Mouse (Mus musculus) hindbrain, embryonic 10.5 days (tissue): ENCODE data around the gene Odaph. TPM values are rescaled to one million over a fixed set of nuclear protein-coding genes. Genes with fewer than 3 reads are reported as not detected.
"Not testable (repeated sequence)": the region's sequence is repeated elsewhere in the genome, so short reads cannot be mapped to it uniquely, and the experiment has no call there.

ENCODE experiments used
- DNase-seq: peaks from one replicate; pipeline ENCODE4 v3.0.0-alpha.2; 2017; ENCODE audit warnings: low spot score
- H3K27ac ChIP-seq: fragments of 300-500 bp; sonication (generic); 2 replicates; pipeline ENCODE4 v1.5.1; 2016; ENCODE audit warnings: mild to moderate bottlenecking, moderate library complexity
- H3K27me3 ChIP-seq: fragments of 300-500 bp; sonication (generic); 2 replicates; pipeline ENCODE4 v1.6.1; 2016; ENCODE audit warnings: mild to moderate bottlenecking; ENCODE audit not compliant: poor library complexity, insufficient read depth, severe bottlenecking
- H3K36me3 ChIP-seq: fragments of 300-500 bp; sonication (generic); 2 replicates; pipeline ENCODE4 v1.6.1; 2016; ENCODE audit warnings: mild to moderate bottlenecking, moderate library complexity
- H3K4me1 ChIP-seq: fragments of 300-500 bp; sonication (generic); replicated peaks from 2 replicates; pipeline ENCODE4 v1.6.1; 2016; ENCODE audit warnings: mild to moderate bottlenecking
- H3K4me3 ChIP-seq: fragments of 300-500 bp; sonication (generic); 2 replicates; pipeline ENCODE4 v1.5.1; 2016; ENCODE audit warnings: mild to moderate bottlenecking, moderate library complexity
- H3K9me3 ChIP-seq: fragments of 300-500 bp; sonication (generic); 2 replicates; pipeline ENCODE4 v1.6.1; 2016; ENCODE audit warnings: mild to moderate bottlenecking, moderate library complexity
- WGBS: fragments of 180-500 bp; shearing (Covaris S2); methylation state at CpG from one replicate; pipeline ENCODE4 v1.1.7; 2016; 5-methylcytosine and 5-hydroxymethylcytosine counted together
- polyA plus RNA-seq: library from polyadenylated mRNA; unstranded; fragments of >200 nt; fragmentation: Nextera tagmentation; extraction: Ambion mirVana; gene quantifications from 2 replicates; pipeline ENCODE4 v1.2.1, GENCODE M21; 2016

The Odaph gene
- polyA plus RNA-seq, result not detected in 2 replicates

DNA sequence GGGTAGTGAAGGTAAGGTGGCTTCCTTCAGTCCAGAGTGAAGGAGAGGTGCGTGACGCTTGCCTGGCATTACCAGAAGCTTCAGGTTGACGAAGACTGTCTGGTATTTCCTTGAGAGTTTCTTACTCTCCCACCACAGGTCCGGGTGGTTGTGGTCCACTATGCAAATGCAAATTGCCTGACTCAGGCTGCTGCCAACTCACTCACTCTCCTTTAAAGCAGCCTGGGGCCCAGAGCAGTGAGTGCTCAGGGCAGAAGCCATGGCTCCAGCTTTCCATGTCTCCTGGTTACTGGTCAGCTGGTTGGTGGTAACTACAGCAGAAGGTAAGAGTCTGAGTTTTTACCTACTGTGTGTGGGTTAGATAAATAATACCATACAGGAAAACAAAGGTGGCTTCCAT, at the start of gene Odaph:
Gene Odaph (plus strand): TSS at position 240 of the 400 bp plus-strand sequence.
- Histone ChIP-seq H3K27ac (no peak within 1 kb of the TSS), H3K36me3 (no peaks in the 10 kb centered on the region), H3K9me3 (no peaks in the 10 kb centered on the region), H3K27me3 (no peaks in the 10 kb centered on the region), H3K4me3 (no peak within 1 kb of the TSS), H3K4me1 (no peaks in the 10 kb centered on the region)
- DNase-seq, result no peak
- 69% methylated on average over 4 of the region's 4 CpGs for WGBS

DNA sequence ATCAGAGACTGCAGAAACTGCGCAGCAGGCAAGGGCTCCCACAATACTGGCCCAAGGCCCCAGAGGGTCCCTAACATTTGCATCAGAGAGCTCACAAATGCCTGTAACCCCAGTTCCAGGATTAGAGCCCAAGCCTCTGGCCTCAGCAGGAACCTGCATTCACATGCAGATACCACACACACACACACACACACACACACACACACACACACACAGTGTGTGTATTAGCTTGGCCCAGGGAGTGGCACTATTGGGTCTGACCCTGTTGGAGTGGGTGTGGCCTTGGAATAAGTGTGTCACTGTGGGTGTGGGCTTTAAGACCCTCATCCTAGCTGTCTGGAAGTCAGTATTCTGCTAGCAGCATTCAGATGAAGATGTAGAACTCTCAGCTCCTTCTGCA, 41.7 kb upstream of the Odaph start:
- WGBS, result 62% methylated on average over 1 of the region's 1 CpGs
- peaks cover 45% of the 10 kb centered on the region for H3K36me3 ChIP-seq
- H3K4me3 ChIP-seq, H3K4me1 ChIP-seq, H3K9me3 ChIP-seq, H3K27ac ChIP-seq, DNase-seq, H3K27me3 ChIP-seq: not testable (repeated sequence)

DNA sequence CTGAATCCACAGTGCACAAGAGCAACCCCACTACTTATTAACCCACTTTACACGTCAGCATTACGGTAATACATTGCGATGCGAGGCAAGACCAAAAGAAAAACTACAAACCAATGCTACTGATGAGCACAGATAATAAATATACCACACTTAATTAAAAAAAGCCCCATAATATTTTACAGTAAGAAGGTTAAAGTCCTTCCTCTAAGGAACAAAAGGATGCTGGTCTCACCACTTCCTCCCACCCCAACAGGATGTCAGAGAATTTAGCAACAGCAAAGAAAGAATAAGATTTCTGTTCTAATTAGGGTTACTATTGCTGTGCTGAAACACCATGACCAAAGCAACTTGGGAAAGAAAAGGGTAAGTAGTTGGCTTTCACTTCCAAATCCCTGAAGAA, 40.3 kb upstream of the Odaph start:
- H3K27me3 ChIP-seq, result no peaks in the 10 kb centered on the region
- 97% methylated on average over 4 of the region's 4 CpGs for WGBS
- no peak overlapping the region for H3K27ac ChIP-seq
- H3K9me3 ChIP-seq, result no peaks in the 10 kb centered on the region
- no peak for DNase-seq
- H3K4me3 ChIP-seq, result no peak overlapping the region
- H3K4me1 ChIP-seq, result no peaks in the 10 kb centered on the region; the same call in 1 of the 2 replicates
- H3K36me3 ChIP-seq, result peaks cover 57% of the 10 kb centered on the region

DNA sequence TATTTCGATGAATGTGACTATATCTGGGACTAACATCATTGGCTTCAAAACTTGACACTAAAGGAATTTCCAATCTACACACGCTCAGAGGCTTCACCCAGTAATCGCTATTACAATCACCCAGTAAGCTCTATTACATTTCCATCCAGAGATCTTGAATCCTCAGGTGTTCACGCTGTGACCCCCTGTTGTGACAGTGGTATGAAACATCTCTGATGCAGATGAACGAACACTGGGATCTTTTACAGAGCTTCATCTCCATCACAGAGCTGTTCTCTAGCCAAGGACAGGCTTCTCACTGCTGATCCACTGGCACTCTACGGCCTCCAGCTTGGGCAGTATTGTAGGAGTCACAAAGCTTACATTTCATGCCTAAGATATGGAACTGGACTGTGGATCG, 37.8 kb upstream of the Odaph start:
- Histone ChIP-seq H3K4me1 (no peaks in the 10 kb centered on the region), H3K27me3 (no peaks in the 10 kb centered on the region), H3K36me3 (peaks cover 77% of the 10 kb centered on the region), H3K27ac (no peak overlapping the region), H3K4me3 (no peak overlapping the region), H3K9me3 (no peaks in the 10 kb centered on the region)
- WGBS, result 91% methylated on average over 7 of the region's 7 CpGs
- no peak for DNase-seq

DNA sequence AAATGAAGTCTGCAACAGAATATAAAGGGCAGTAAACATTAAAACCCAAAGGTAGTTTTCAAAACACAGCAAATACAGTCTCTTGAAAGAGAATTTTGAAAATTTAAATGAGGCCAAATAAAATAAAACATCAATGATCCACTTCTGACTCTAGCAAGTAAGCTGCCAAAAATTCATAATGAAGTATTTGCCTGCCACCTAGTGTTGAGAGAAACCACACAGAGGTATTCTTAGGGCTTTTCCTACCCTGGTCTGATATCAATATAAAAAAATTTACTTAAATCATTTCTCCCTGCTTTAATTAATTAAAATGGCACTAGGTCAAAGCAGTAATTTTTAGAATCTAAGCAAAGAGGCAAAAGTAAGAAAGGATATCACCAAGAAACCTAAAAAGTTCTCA, 35.9 kb upstream of the Odaph start:
- Histone ChIP-seq H3K9me3 (no peaks in the 10 kb centered on the region), H3K4me1 (no peaks in the 10 kb centered on the region), H3K27ac (no peak overlapping the region), H3K27me3 (no peaks in the 10 kb centered on the region), H3K36me3 (peaks cover 88% of the 10 kb centered on the region), H3K4me3 (no peak overlapping the region)
- no peak for DNase-seq

DNA sequence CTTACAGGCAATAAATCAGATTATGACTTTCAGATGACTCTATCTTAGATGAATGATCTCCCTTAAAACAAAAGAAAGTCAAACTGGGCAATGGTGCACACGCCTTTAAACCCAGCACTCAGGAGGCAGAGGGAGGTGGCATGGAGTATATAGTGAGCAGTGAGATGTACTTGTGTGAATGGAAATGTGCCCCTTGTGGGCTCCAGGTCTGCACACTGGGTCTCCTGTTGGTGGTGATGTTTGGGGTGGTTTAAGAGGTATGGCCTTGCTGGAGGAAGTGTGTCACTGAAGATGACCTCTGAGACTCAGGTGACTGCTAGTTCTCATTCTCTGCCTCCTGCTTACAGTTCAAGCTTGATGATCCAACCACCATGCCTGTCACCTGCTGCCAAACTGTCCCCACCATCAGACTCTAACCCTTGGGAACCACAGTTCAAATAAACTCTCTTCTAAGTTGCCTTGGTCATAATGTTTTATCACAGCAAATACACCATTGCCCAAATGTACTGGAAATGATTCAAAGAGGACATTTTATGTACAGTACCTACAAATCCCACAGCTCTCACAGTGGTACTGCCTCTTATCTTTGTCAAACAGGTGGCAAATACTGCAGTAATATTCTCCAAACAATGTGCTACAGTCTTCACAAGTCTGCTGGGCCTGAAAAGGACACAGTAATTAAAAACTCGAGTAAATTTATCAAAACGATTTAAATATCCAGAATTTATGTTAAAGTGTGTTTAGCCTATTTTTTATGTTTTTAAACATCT, 30.1 kb upstream of the Odaph start:
- peaks cover 48% of the 10 kb centered on the region for H3K36me3 ChIP-seq
- 89% methylated on average over 3 of the region's 3 CpGs for WGBS

DNA sequence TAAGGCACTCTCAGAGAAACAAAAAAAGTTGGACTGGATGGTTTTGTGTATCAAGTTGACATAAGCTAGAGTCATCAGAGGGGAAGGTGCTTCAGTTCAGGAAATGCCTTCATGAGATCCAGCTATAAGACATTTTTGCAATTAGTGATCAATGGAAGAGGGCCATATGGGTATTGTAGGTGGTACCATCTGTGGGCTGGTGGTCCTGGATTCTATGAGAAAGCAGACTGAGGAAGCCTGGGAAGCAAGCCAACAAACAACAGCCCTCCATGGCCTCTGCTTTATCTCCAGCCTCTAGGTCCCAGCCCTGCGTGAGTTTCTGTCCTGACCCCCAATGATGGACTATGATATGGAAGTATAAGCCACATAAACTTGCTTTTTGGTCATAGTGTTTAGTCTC, 28.2 kb upstream of the Odaph start:
- H3K9me3 ChIP-seq, result no peaks in the 10 kb centered on the region
- no peak for DNase-seq
- no peaks in the 10 kb centered on the region for H3K27me3 ChIP-seq
- H3K4me1 ChIP-seq, result peaks cover 26% of the 10 kb centered on the region
- H3K27ac ChIP-seq, result no peak overlapping the region
- peaks cover 33% of the 10 kb centered on the region for H3K36me3 ChIP-seq
- H3K4me3 ChIP-seq, result no peak overlapping the region
- WGBS, result 91% methylated on average over 1 of the region's 1 CpGs

More for the DNA sequence above, 30.1 kb upstream of the Odaph start:
- peaks cover 20% of the 10 kb centered on the region for H3K4me1 ChIP-seq
- H3K27ac ChIP-seq, result no peak overlapping the region
- no peaks in the 10 kb centered on the region for H3K27me3 ChIP-seq
- no peak for DNase-seq
- no peak overlapping the region for H3K4me3 ChIP-seq
- no peaks in the 10 kb centered on the region for H3K9me3 ChIP-seq

DNA sequence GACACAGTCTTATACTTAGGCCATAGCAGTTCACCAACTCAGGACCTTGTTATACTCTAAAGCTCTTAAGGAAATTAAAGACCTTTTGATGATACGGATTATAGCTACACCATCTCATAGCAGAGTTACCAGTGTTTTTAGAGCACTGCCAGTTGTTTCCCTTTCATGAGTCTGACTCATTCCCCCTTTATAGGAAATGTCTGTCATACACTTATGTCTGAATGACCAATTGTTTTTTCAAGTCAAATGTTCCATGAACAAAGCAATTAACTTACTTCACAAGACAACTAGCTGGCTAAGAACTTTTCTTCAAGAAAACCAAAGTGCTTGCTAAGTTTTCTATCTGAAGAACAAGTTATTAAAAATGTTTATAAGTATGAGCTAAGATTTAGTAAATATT, 27.3 kb upstream of the Odaph start:
- 88% methylated on average over 1 of the region's 1 CpGs for WGBS
- Histone ChIP-seq H3K36me3 (peaks cover 25% of the 10 kb centered on the region), H3K4me3 (no peak overlapping the region), H3K27me3 (no peaks in the 10 kb centered on the region), H3K27ac (no peak overlapping the region), H3K9me3 (no peaks in the 10 kb centered on the region), H3K4me1 (peaks cover 26% of the 10 kb centered on the region)
- no peak for DNase-seq

DNA sequence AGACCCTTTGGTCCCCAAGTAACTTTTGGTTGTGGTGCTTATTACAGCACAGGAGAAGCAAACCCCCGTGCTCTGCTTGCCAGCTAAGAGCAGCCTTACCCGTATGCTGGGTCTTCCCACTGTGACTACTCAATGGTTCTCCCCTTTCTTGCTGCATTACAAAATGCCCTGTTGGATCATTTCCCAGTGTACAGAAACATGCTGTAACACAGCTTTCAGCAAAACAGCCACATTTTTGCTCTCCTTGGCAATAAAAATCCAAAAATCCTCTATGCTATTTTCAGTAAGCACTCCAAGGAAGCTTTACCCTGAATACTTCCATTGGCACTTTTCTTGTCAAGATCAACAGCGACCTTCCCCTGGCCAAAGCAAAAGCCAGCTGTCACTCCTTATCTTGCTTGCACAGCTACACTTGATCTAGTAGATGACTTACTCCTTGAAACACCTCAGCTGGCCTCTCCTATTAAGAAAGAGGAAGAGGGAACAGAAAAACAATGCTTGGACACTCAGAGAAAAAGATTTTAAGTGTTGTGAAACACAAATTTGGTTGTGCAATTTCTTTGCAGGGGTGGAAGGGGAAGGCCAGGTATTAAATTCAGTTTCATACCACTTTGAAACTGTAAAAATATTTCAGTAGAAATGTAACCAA, 26.5 kb upstream of the Odaph start:
- no peak for DNase-seq
- H3K36me3 ChIP-seq, result peaks cover 19% of the 10 kb centered on the region
- 88% methylated on average over 3 of the region's 3 CpGs for WGBS
- 0 out of 2 replicates have a peak overlapping the region, but pooled peaks have one; percentile 2 for H3K4me3 ChIP-seq
- no peak overlapping the region for H3K27ac ChIP-seq
- no peaks in the 10 kb centered on the region for H3K27me3 ChIP-seq
- H3K9me3 ChIP-seq, result no peaks in the 10 kb centered on the region
- peaks cover 26% of the 10 kb centered on the region for H3K4me1 ChIP-seq

DNA sequence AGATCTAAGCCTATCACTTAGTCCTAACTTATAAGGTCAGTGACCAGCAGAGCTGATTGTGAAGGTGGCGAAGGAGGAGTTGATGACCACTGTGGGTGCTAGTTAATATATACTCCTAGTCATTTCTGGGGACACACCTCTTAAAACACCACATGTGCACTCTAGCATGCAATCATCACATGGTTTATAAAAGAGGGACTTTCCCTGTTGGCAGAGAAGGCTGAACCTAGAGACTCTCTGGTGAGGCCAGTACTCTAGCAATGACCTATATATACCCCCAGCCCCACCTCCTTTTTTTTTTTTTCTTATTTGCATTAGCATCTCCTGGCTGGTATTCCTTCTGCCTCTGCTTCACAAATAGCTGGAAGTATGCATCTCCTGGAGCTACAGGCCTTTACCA, 25.9 kb upstream of the Odaph start:
- Histone ChIP-seq H3K27ac (no peak overlapping the region), H3K36me3 (peaks cover 16% of the 10 kb centered on the region), H3K4me3 (peak overlapping the region; percentile 80), H3K27me3 (no peaks in the 10 kb centered on the region), H3K4me1 (peaks cover 26% of the 10 kb centered on the region), H3K9me3 (no peaks in the 10 kb centered on the region)
- no peak for DNase-seq
- WGBS, result 91% methylated on average over 1 of the region's 1 CpGs

DNA sequence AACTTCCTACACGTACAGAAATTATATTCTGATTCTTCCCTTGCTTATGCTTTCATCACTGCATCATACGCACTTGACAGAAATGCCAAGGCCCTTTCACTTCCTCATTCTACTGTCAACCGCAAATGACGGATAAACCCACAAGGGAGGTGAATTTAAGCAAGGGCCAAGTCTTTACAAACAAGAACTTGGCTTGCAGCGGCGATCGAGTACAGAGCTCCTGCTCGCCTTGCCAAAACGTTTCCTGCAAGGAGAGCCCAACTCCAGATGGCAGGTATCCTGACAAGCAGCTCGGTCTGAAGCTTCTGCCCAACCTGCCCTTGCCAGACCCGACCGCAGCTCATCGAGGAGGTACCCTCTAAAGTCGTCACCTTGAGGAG, 25.0 kb upstream of the Odaph start:
- peak overlapping the region; percentile 80 for H3K4me3 ChIP-seq
- no peaks in the 10 kb centered on the region for H3K27me3 ChIP-seq
- no peaks in the 10 kb centered on the region for H3K9me3 ChIP-seq
- under 1% methylated on average over 14 of the region's 14 CpGs for WGBS
- no peak for DNase-seq
- peaks cover 7% of the 10 kb centered on the region for H3K36me3 ChIP-seq
- H3K4me1 ChIP-seq, result peaks cover 26% of the 10 kb centered on the region
- H3K27ac ChIP-seq, result peak overlapping the region; percentile 94

DNA sequence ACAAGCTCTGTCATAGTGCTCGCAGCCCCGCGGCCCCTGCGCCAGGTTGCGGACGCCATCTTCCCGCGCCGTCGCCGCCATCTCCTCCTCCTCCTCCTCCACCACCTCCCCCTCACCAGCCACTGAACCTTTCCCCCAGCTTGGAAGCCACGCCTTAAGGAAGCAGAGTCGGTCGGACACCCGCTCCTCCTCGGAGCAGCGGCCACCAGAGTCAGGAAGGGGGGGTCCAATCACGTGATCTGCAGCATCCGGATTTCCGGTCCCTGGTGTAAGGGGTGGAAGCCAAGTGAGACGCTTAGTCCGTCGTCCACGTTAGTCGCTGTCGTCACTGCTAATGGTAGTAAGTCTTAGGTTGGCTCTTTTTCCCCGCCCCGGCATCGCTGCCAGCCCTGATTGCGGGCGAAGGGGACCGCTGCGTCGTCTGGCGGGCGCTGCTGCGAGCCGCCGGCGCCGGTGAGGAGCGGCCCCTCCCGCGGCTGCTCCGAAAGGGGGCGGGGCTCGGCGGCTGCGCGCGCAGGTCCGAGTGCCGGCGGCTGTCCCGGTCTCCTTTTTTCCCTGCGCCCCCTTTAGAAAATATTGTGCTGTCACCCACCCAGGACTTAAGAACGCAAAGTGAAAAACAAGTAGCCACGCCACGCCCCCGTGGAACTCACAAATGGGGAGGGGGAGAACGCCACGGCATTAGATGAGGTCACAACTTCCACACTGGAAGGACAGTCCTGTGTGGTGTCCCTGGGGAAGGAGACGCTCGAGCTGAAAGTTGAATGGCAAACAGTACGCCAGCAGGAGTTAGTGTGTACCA, 24.4 kb upstream of the Odaph start, which contains the start of gene Rchy1:
Gene Rchy1 (minus strand): TSS at position 430 of the 802 bp plus-strand sequence.
- DNase-seq, result peak; percentile 96
- no peaks in the 10 kb centered on the region for H3K27me3 ChIP-seq
- H3K9me3 ChIP-seq, result no peaks in the 10 kb centered on the region
- peaks cover 26% of the 10 kb centered on the region for H3K4me1 ChIP-seq
- H3K27ac ChIP-seq, result peak within 1 kb of the TSS; percentile 94
- under 1% methylated on average over 65 of the region's 65 CpGs for WGBS
- H3K36me3 ChIP-seq, result peaks cover under 1% of the 10 kb centered on the region; the same call in 1 of the 2 replicates
- H3K4me3 ChIP-seq, result peak within 1 kb of the TSS; percentile 80

DNA sequence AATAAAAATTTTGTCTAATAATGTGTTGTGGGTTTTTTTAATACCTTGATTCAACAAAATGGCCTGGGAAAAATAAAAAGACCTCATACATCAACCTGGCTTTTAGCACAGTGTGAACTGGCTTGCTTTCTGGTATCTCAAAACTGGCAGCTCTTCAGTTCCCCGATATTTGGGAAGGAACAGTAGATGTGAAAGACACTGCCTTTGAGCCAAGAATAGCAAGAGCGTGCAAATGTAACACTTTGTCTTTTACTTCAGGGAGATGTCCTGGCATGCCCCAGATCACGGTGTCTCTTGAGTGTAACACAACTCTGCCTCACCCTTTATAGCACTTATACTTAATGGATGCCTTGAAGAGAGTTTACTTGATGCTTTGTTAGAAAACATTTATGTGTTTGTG, 15.2 kb upstream of the Odaph start:
- WGBS, result 91% methylated on average over 3 of the region's 3 CpGs
- Histone ChIP-seq H3K27ac (no peak overlapping the region), H3K27me3 (no peaks in the 10 kb centered on the region), H3K9me3 (no peaks in the 10 kb centered on the region), H3K4me1 (no peaks in the 10 kb centered on the region), H3K36me3 (peaks cover 8% of the 10 kb centered on the region; the same call in 1 of the 2 replicates), H3K4me3 (no peak overlapping the region)
- no peak for DNase-seq
